Mouse (Mus musculus) spleen, adult 2 months (tissue): ENCODE measurements around the gene Card9.

Experiments used
- CTCF ChIP-seq: fragments of 200-500 bp; IDR thresholded peaks from 2 replicates; pipeline ENCODE4 v1.5.1; 2011; ENCODE audit warnings: mild to moderate bottlenecking, inconsistent platforms; ENCODE audit not compliant: insufficient read depth, insufficient read length, insufficient replicate concordance; ENCODE audit errors: extremely low read depth
- POLR2A ChIP-seq: fragments of 200-500 bp; IDR thresholded peaks from 2 replicates; pipeline ENCODE4 v1.6.1; 2011; ENCODE audit warnings: low read depth, low read length, inconsistent platforms

- TF ChIP-seq POLR2A (no peak), CTCF (peak; percentile 91)
These were observed 35.1 kb downstream of the Card9 start for GRCm38 (mm10) chr2:26325386-26326181.
